Mouse (Mus musculus) retina, adult 2 months (tissue): ENCODE results near the gene Foxg1.

Experiments
- DNase-seq: peaks from one replicate; pipeline ENCODE4 v3.0.0-alpha.2; 2012; ENCODE audit warnings: low read depth, low spot score

Gene Foxg1

GRCm38 (mm10) chr12:49382565-49383520 lies at the start of gene Foxg1:
Foxg1 (plus strand) TSS chr12:49382660.
- no peak for DNase-seq

DNA sequence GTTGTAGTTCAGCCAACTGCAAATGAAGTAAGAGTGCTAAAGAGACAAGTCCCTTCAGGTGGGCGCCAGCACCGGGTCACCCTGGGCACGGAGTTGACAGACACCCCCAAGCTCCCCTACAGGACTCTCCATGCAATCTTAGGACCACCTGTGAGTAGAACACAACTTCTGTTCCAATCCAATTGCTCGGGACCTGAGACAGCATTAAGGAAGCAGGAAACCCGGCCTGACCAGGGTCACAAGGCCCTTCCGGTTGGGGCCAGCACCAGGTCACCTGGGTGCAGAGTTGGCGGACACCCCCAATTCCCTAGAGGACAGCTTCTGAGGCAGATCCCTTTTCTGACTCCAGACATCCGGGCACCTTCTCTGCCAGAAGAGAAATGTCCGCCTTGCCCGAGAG lies 32.8 kb upstream of the Foxg1 start:
- no peak for DNase-seq

DNA sequence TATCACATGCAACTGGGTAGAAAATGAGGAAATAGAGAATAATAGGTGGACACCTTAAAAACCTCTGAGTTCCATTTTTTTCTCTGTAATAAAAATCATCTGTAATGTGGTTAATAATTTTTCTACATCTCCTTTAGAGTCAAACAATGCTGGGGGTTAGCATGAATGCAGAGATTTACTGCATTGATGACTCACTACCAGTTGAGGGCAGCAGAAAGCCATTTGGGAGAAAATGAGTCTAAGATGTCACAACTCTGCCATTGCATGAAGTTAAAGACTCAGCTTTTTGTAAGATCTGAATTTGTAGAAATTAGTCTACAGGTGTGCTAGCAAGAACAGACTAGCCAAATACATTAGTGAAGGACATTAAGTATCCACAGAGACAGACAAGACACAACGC lies 13.5 kb upstream of the Foxg1 start:
- no peak for DNase-seq

DNA sequence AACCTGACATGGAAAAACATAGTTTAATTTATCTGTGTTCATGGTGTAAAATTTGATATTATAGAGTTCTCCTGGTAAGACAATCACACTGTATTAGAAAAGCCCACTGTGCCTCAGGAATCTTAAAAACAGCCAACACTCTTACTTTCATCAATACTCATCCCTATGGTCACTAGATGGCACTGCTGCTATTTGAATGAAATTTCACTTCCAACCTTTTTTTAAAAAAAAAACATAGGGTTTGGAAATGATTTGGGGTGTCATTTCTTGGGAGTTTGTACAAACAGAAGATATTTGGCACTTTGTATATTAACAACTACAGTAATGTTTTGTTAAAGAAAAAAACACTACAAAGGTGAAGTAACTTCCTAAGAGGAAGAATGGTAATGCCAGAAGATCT lies 10.3 kb upstream of the Foxg1 start:
- no peak for DNase-seq

- DNase-seq: no peak
Observed at GRCm38 (mm10) chr12:49373176-49373575, 9.3 kb upstream of the Foxg1 start.

DNA sequence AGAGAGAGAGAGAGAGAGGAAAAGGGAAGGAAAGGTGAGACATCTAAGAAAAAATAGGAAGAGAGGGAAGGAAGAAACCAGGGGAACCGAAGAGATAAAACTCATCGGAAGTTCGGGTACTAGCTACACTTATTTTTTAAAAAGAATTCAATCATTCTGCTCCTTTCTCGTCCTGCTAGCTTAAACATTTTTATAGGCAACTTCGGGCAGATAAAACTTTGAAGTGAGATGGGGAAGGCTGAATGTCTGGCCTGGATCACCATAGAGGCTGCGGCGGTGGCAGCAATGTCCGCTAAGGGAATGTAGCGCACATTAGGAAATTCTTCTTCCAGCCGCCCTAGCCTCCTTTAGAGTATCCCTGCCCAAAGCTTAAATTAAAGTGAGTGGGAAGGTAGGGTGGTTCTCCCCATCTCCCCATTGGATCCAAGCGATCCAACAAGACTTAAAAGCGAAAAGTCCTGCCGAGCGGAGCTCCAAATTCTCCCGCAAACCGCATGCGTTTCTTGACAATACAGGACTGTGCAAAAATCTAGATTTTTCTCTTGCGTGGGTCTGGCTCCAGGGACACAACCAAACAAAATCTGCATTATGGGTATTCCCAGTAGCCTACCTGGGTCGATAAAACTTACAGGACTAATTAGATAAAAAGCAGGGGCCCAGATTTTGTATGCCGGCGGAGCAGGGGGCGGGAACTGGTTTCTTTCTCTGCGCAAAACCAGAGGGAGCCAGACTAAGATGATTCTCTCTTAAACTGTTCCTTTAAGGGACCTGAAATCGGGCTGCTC lies 8.4 kb upstream of the Foxg1 start:
- no peak for DNase-seq

- DNase-seq: no peak
Observed at GRCm38 (mm10) chr12:49374606-49374995, 7.9 kb upstream of the Foxg1 start.

GRCm38 (mm10) chr12:49375427-49376317 lies 6.8 kb upstream of the Foxg1 start:
- DNase-seq: no peak

DNA sequence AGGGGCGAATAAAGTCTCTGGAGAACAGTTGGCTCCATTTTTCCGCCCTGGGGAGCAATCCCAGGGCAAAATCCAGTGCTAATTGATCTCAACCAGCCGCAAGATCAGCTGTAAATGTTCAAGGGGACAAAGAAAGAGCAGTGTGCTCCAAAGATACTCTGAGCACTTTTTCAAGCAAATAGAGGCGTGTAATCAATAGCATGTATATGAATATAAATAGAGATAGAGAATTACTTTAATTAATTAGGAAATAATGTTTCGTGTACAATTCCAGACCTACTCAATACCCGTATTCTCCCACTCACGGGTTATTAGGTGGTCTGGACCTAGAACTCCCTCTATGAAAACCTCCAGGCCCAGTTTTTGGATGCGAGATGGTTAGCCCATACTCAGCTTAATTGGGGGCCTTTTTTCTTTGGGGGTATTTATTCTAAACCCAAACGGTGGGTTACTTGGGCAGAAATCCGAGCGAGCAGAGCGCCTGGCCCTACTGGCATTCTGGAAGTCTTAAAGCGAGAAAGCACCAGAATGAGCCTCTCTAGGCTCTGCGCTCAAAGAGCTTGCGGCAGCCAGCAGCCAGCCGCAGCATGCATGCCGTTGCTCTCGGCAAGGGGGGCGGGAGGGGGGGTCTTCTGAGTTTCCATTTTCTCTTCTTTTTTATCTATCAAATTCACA lies 6.0 kb upstream of the Foxg1 start:
- no peak for DNase-seq

DNA sequence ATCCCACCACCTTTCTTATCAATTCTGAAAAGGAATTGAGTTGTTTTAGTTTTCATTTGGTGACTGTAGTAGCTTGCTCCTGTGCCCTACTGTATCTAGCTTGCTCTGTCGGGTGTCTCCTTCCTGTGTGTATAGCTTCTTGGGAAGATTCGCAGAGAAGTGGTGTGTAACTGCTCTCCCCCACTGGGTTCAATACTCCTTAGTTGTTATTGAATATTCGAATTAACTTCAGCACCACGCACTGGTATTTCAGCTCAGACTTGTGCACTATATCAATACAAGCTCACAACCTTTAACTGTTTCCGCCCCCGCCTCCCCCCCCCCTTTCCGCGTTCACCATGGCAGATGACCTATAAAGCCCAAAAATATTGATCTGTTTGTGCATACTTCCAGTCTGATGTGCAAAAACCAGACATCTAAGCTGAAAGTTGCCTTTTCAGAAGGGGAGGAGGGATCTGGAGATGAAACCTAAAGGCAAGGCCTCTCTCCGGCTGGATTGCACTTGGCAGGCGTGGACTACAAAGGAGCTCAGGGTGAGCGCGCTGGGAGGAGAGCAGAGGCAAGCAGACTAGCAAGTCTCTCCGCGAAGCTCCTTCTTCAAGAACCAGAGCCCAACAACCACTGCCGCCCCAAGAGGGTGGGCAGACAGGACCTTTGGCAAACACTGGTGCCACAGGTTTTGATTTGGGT lies 5.0 kb upstream of the Foxg1 start:
- no peak for DNase-seq

GRCm38 (mm10) chr12:49378920-49379319 lies 3.5 kb upstream of the Foxg1 start:
- no peak for DNase-seq

DNA sequence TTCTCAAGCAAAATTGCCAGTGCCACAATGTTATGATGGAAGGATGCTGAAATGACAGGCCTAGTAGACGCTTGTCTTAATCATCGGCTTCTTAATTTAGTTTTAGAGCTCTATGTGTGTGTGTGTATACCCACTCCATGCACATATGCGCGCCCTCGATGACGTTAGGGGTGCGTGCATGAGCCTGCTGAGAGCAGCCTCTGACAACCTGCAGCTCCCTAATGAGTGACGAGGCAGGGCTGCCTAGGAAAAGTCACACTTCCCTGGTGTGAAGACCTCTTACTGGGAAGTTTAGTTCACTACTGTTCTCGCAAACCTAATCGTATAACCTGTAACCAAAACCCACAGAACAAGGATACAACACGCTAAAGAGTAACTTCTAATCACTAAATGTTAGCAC lies 3.0 kb upstream of the Foxg1 start:
- no peak for DNase-seq

- no peak for DNase-seq
Observed at GRCm38 (mm10) chr12:49380442-49380841, 2.0 kb upstream of the Foxg1 start.

DNA sequence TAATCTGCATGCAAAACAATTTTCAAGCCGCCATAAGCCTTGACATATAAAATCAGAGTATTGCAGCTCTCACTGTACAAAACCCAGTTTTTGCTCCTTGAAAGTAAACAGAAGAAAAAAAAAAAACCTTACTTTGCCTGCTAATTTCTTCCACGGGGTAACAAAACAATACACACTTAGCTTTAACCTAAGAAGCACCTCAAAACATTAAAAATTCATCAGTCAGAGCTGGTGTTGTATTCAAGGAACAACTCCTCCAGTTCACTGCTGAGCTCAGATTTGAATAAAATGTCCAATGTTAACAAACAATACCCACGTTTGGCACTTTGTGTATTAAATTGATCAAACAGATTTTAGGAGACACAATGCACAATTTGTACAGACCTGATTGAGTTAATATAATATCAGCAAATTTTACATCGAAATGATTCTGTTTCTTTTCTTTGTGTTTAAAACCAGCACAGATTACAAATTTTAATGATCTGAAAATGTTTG lies 1.4 kb upstream of the Foxg1 start:
- no peak for DNase-seq

DNA sequence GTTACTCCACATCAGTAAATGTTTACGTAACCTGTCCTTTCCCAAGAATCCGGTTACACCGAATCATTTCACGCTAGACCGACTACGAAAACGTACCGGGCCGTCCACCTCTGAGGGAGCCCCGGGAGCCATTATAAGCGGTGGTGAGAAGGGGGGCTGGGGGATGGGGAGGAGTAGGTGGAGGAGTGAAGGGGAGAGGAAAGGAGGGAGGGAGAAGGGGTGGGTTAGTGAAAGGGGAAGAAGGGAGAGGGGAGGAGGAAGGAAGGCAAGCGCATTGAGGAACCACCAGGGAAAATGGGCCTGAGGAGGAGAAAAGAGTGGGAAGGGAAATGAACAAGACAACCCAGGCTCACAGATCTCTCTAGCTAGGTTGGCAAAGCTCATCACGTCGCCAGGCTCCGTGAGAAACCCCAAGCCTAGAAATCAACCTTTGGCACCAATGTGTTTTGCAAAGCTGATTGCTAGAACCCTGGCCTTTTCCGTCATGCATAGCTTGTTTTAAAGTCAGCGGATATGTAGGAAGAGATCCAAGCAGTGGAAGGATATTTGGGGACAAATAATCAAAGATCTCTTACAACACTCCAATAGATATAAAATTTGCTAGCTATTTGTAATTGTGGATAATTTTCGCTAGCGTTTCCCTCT lies 617 bp upstream of the Foxg1 start:
- no peak for DNase-seq

DNA sequence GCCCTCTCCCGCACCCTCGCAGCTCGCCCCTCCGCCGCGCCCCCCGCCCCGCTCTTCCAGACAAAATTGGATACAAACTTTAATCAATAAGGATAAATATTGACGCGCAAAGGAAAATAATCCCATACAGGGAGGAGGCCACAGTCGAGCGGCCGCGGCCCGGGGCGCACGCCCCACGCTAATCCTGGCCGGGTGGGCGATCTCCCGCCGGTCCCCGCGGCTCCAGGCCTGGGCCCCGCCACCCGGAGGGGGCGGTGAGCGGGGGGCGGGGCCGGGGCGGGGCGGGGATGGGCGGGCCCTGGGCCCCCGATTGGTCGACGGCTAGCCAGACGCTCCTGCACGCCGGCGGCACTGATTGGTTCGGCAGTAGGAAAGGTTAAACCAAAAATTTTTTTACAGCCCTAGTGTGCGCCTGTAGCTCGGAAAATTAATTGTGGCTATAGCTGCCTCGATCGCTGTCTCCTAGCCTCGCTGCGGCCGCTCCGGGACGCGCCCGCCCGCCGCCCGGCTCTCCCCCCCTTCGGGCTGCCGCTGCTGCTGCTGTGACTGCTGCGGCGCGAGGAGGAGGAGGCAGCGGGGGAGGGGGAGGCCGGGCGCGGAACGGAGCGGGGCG lies 1.2 kb downstream of the Foxg1 start:
- DNase-seq: no peak

DNA sequence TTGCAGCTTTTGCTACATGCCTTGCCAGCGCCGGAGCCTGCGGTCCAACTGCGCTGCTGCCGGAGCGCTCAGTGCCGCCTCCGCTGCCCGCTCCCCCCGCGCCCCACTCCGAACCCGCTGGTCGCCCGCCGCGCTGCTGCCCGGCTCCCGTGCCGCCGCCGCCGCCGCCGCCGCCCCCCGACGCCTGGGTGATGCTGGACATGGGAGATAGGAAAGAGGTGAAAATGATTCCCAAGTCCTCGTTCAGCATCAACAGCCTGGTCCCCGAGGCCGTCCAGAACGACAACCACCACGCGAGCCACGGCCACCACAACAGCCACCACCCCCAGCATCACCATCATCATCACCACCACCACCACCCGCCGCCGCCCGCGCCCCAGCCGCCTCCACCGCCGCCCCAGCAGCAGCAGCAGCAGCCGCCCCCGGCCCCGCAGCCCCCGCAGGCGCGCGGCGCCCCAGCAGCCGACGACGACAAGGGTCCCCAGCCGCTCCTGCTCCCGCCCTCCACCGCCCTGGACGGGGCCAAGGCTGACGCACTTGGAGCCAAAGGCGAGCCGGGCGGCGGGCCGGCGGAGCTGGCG lies 1.9 kb downstream of the Foxg1 start:
- DNase-seq: no peak

DNA sequence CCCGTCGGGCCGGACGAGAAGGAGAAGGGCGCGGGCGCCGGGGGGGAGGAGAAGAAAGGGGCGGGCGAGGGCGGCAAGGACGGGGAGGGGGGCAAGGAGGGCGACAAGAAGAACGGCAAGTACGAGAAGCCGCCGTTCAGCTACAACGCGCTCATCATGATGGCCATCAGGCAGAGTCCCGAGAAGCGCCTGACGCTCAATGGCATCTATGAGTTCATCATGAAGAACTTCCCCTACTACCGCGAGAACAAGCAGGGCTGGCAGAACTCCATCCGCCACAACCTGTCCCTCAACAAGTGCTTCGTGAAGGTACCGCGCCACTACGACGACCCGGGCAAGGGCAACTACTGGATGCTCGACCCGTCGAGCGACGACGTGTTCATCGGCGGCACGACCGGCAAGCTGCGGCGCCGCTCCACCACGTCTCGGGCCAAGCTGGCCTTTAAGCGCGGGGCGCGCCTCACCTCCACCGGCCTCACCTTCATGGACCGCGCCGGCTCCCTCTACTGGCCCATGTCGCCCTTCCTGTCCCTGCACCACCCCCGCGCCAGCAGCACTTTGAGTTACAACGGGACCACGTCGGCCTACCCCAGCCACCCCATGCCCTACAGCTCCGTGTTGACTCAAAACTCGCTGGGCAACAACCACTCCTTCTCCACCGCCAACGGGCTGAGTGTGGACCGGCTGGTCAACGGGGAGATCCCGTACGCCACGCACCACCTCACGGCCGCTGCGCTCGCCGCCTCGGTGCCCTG lies 2.6 kb downstream of the Foxg1 start, which contains the start of gene Gm43517:
TSS of gene Gm43517 (plus strand) at position 299 of the 755 bp plus-strand sequence.
- no peak for DNase-seq
